Mouse (Mus musculus): ENCODE results near the gene Rsrc2. TPM values are rescaled to one million over a fixed set of nuclear protein-coding genes. Genes with fewer than 3 reads are reported as not detected.

Gene Rsrc2
- 5.0 and 35.3 TPM in 2 replicates for polyA plus RNA-seq (2012; ENCODE audit: low replicate concordance)

DNA sequence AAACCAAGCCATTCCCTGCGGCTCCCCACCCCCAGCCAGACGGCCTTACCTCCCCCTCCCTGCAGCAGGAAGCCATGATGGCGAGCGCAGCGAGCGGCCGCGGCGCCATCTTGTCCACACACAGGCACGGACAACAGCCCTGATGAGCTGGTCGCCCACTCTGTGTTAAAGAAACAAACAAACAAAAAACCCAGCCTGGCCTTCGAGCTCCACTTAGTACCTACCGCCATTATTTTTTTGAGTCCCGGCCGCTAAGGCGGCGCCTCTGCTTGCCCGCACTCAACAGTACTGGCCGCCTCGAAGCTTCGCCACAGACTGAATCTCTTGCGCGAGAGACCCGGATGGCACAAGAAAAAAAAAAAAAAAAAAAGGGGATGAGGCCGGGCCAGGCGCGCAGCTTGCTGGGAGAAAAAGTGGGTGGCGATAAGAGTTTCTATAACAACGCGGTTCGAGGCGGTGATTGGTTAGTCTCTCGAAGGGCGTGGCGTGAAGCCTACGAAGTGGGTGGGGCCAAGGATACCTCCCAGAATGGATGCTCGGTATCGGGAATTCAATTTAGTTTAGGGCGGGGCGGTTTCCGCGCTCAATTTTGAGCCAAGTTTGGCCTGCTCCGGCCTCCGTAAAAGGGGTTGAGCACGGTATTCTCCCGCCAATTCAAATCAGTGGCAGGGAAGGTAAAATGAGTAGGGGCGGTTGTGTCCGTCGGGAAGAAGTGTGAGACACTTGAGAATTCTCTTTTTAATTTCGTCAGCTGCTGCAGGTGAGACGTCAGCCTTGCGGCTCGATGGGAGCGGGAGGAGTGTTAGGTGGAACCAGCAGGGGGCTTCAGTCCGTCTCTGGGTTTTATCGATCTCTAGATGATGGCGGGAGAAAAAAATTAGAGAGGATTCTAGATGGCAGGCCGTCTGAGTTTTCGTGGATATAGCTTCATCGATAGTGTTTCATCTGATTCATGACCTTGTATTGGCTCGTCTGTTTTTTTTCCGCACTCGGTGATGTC lies at the start of gene Rsrc2, which contains the start of gene Kntc1:
Gene Rsrc2 (minus strand): TSS at position 350 of the 1,000 bp plus-strand sequence.
Gene Kntc1 (plus strand): TSS at position 652 of the 1,000 bp plus-strand sequence.

GRCm38 (mm10) chr5:123720328-123721311 lies 28.6 kb downstream of the Rsrc2 start, which contains the start of gene Zcchc8:
TSS of gene Zcchc8 (minus strand) at chr5:123721100.

DNA sequence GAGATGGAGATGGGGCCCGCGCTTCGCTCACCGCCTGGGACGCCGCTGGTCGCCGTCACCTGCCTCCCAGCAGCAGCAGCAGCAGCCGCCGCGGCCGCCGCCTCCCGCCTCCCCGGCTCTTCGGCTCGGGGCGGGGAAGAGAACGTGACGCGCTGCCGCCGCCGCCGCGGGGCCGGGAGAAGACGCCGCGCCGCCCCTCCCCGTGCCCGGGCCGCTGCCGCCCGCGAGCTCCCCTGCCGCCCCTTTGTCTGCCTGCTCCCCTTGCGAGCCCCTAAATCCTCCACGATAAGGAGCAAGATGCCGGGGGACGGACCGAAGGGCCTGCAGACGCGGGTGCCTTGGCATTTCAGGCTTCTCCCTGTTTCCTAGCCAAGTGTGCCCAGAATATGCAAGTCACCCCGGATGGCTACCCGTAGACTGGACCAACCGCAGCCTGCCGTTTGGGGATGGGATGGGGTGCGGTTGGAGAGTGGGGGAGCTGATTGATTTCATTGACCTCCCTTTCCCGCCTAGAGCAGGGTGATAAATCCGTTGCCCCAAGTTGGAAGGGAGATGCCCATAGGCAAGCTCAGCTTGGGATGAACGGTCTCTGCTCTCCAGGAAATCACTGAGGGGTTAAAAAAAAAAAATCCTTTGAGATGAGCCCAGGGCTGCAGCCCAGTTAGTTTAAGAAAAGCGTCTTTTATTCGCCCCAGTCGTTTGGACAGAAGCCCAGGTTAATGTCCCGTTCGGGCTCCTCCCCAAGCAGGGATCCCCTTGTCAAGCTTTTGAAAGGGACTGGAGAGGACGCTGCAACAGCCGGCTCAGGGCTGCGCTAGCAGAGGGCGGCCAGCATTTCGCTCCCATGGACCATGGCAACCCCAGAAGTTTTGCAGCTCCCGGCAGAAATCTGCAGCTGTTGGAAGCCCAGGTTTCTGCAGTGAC lies 64.7 kb downstream of the Rsrc2 start, which contains the start of gene Clip1:
Gene Clip1 (minus strand): TSS at position 398 of the 924 bp plus-strand sequence.

Other genes starting within 250 kb of the Rsrc2 start
- not detected in 2 replicates for gene B3gnt4, start 239.0 kb downstream of the Rsrc2 start, polyA plus RNA-seq (2012; ENCODE audit: low replicate concordance)
- gene Diablo, start 225.2 kb downstream of the Rsrc2 start, polyA plus RNA-seq (2012; ENCODE audit: low replicate concordance), result 3.1 and 9.1 TPM in 2 replicates
- 0.56 and 0.85 TPM in 2 replicates for gene Gm49027, start 223.9 kb downstream of the Rsrc2 start, polyA plus RNA-seq (2012; ENCODE audit: low replicate concordance)
- gene Vps33a, start 176.4 kb downstream of the Rsrc2 start, polyA plus RNA-seq (2012; ENCODE audit: low replicate concordance), result 5.2 and 14.4 TPM in 2 replicates
- gene Clip1, start 64.8 kb downstream of the Rsrc2 start, polyA plus RNA-seq (2012; ENCODE audit: low replicate concordance), result 16.2 and 23.8 TPM in 2 replicates
- gene Zcchc8, start 28.3 kb downstream of the Rsrc2 start, polyA plus RNA-seq (2012; ENCODE audit: low replicate concordance), result 47.8 and 53.4 TPM in 2 replicates
- 0.11 and 0.75 TPM in 2 replicates for gene Kntc1, start 302 bp upstream of the Rsrc2 start, polyA plus RNA-seq (2012; ENCODE audit: low replicate concordance)
- gene Hcar2, start 116.1 kb upstream of the Rsrc2 start, polyA plus RNA-seq (2012; ENCODE audit: low replicate concordance), result 0.83 and 2.8 TPM in 2 replicates
- 0.04 TPM in 1 of 2 replicates, not detected in the other for gene Hcar1, start 130.6 kb upstream of the Rsrc2 start, polyA plus RNA-seq (2012; ENCODE audit: low replicate concordance)
- gene Denr, start 157.8 kb upstream of the Rsrc2 start, polyA plus RNA-seq (2012; ENCODE audit: low replicate concordance), result 53.6 and 56.4 TPM in 2 replicates
- not detected in 2 replicates for gene Gm43518, start 178.0 kb upstream of the Rsrc2 start, polyA plus RNA-seq (2012; ENCODE audit: low replicate concordance)
- gene Ccdc62, start 181.3 kb upstream of the Rsrc2 start, polyA plus RNA-seq (2012; ENCODE audit: low replicate concordance), result 5.2 and 9.3 TPM in 2 replicates
- gene Hip1r, start 224.2 kb upstream of the Rsrc2 start, polyA plus RNA-seq (2012; ENCODE audit: low replicate concordance), result 118 and 180 TPM in 2 replicates

Measured in hematopoietic multipotent progenitor cell, adult 10-12 weeks (in vitro differentiated cells).